Mouse (Mus musculus): ENCODE data around the gene Mcm10.
"Not testable (repeated sequence)": the region's sequence is repeated elsewhere in the genome, so short reads cannot be mapped to it uniquely, and the experiment has no call there.

Mcm10 gene

DNA sequence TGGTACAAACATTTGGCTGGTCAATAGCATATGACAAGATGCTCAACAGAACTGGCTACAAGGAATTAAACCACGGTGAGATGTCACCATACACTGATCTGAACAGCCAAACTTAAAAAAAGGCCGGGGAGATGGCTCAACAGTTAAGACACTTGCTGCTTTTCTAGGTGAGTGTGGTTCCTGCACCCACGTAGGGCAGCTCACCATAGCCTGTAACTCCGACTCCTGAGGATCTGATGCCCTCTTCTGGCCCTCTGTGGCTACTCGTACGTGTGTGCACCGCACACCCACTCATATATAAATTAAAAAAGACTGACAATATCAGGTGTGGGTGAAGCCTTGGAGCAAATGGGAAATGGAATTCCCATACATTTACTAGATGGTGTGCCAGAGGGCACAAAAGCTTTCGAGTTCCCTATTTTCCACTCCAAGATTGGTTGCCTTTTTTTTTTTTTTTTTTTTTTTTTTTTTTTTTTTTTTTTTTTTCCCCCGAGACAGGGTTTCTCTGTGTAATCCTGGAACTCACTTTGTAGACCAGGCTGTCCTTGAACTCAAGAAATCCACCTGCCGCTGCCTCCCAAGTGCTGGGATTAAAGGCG lies 23.7 kb downstream of the Mcm10 start:
- DNase-seq (ENCODE audit: low read depth in 1 of 2, low spot score in 2 of 2): no peak

GRCm38 (mm10) chr2:4987388-4988180 lies 25.0 kb downstream of the Mcm10 start:
- DNase-seq (ENCODE audit: low read depth in 1 of 2, low spot score in 2 of 2): no peak

GRCm38 (mm10) chr2:4986798-4987197 lies 25.8 kb downstream of the Mcm10 start:
- DNase-seq (ENCODE audit: low read depth in 1 of 2, low spot score in 2 of 2): no peak

GRCm38 (mm10) chr2:4985000-4985399 lies 27.6 kb downstream of the Mcm10 start:
- no peak for DNase-seq (ENCODE audit: low read depth in 1 of 2, low spot score in 2 of 2)

GRCm38 (mm10) chr2:4983987-4984386 lies 28.6 kb downstream of the Mcm10 start:
- no peak for DNase-seq (ENCODE audit: low read depth in 1 of 2, low spot score in 2 of 2)

DNA sequence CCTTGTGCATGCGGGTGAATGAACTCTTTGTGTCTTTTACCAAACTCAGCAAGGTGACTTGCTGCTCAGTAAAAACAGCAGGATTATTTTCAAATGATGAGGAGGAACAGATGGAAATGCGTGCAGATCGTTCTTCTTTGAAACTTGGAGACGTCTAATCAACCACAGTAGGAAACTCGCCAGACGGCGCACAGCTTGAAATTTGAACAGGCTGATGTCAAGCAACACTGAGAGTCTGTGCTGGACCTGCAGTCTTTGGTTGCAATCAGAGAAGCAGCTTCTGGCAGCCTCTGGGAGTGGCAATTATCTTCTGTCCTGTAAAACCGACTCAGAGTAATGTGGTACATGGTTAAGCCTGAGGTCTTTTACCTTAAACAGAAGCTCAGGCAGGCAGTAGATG lies 34.5 kb downstream of the Mcm10 start:
- DNase-seq (ENCODE audit: low read depth in 1 of 2, low spot score in 2 of 2): no peak

DNA sequence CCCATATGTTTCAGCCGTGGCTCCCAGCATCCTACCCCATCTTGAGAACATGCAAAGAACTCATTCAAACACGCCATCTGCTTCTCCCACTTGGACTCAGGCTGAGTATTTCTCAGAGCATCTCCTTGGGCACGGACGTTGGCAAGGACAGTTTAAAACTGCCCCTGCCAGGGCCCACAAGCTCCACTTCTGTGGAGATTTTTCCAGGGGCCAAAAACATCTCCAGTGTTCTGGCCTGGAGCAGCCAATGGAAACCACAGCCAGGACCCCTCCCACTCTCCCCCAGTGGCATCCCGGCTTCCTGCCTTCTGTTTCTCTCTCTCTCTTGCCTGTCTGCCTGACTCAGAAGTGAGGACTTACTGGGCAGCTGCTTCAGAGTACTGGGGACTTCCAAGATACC lies 36.8 kb downstream of the Mcm10 start, which contains the start of gene Ucma:
Ucma (plus strand) TSS at position 316 of the 400 bp plus-strand sequence.
- DNase-seq (ENCODE audit: low read depth in 1 of 2, low spot score in 2 of 2): no peak

- DNase-seq (ENCODE audit: low read depth in 1 of 2, low spot score in 2 of 2): no peak
These were observed 43.5 kb downstream of the Mcm10 start for GRCm38 (mm10) chr2:4969083-4969482.

DNA sequence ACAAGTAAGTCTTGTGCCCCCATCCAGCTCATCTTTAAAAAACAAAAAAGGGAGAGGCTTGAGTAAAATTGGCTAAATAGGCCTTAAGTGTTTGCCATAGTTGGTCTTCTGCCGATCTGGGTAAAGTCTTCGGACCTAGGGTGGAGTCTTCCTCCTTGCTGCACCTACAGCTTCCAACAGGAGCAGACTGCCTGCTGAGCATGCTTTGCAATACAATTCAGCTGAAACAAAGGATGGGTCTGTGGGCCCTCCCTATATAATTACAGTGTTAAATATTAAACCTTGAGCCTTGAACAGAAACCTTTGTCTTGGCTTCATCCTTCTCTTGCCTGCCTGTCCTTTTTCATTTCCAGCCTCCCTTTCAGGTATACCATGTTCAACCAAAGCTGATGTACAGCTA lies 44.8 kb downstream of the Mcm10 start:
- DNase-seq (ENCODE audit: low read depth in 1 of 2, low spot score in 2 of 2): no peak

GRCm38 (mm10) chr2:4958039-4958438 lies 54.6 kb downstream of the Mcm10 start:
- no peak for DNase-seq (ENCODE audit: low read depth in 1 of 2, low spot score in 2 of 2)

- DNase-seq (ENCODE audit: low read depth in 1 of 2, low spot score in 2 of 2): no peak
These were observed 58.3 kb downstream of the Mcm10 start for GRCm38 (mm10) chr2:4954216-4954760.

GRCm38 (mm10) chr2:4950986-4951385 lies 61.6 kb downstream of the Mcm10 start:
- no peak for DNase-seq (ENCODE audit: low read depth in 1 of 2, low spot score in 2 of 2)

DNA sequence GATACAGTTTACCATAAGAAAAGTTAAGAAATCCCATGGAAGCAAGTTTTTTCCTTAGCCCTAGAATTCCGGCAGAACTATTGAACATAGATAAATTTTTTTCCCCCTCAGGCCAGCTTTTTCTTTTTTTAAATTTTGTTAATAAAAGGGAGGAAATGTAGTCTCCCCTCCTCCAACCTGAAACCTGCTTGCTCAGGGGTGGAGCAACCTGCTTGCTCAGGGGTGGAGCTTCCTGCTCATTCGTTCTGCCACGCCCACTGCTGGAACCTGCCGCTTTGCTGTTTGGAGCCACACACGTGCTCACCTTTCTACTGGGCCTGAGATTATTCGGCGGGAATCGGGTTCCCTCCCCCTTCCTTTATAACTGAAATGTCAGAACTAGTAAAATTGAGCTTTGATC lies 62.9 kb downstream of the Mcm10 start:
- not testable (repeated sequence) for DNase-seq (ENCODE audit: low read depth in 1 of 2, low spot score in 2 of 2)

GRCm38 (mm10) chr2:4940861-4941260 lies 71.7 kb downstream of the Mcm10 start:
- DNase-seq (ENCODE audit: low read depth in 1 of 2, low spot score in 2 of 2): no peak

Data from monocyte, adult 2 months (primary cell).